Mouse (Mus musculus) liver, embryonic 15.5 days (tissue): ENCODE results near the gene Wif1. TPM values are rescaled to one million over a fixed set of nuclear protein-coding genes. Genes with fewer than 3 reads are reported as not detected.

Experiments used
- ATAC-seq: fragments of 200-750 bp; cut with Nextera tagmentation; 2 replicates; pipeline ENCODE4 v1.8.0; 2017; ENCODE audit warnings: moderate number of reproducible peaks, mild to moderate bottlenecking, moderate library complexity; ENCODE audit not compliant: insufficient read depth
- H3K27ac ChIP-seq: fragments of 300-500 bp; sonication (generic); replicated peaks from 2 replicates; pipeline ENCODE4 v1.5.1; 2015; ENCODE audit warnings: mild to moderate bottlenecking, inconsistent platforms
- H3K27me3 ChIP-seq: fragments of 300-500 bp; sonication (generic); 2 replicates; pipeline ENCODE4 v1.6.1; 2015; ENCODE audit warnings: mild to moderate bottlenecking, inconsistent platforms
- H3K36me3 ChIP-seq: fragments of 300-500 bp; sonication (generic); replicated peaks from 2 replicates; pipeline ENCODE4 v1.6.1; 2015; ENCODE audit warnings: moderate library complexity, mild to moderate bottlenecking, inconsistent platforms
- H3K4me1 ChIP-seq: fragments of 300-500 bp; sonication (generic); replicated peaks from 2 replicates; pipeline ENCODE4 v1.6.1; 2015; ENCODE audit warnings: inconsistent platforms
- H3K4me2 ChIP-seq: fragments of 300-500 bp; sonication (generic); 2 replicates; pipeline ENCODE4 v1.6.1; 2015; ENCODE audit warnings: moderate library complexity, mild to moderate bottlenecking, inconsistent platforms
- H3K4me3 ChIP-seq: fragments of 300-500 bp; sonication (generic); replicated peaks from 2 replicates; pipeline ENCODE4 v1.5.1; 2015; ENCODE audit warnings: mild to moderate bottlenecking, inconsistent platforms
- H3K9ac ChIP-seq: fragments of 300-500 bp; sonication (generic); 2 replicates; pipeline ENCODE4 v1.6.1; 2015; ENCODE audit warnings: moderate library complexity, mild to moderate bottlenecking, inconsistent platforms
- H3K9me3 ChIP-seq: fragments of 300-500 bp; sonication (generic); replicated peaks from 2 replicates; pipeline ENCODE4 v1.6.1; 2016; ENCODE audit warnings: inconsistent platforms
- WGBS: fragments of 180-500 bp; shearing (Covaris S2); methylation state at CpG from one replicate; pipeline ENCODE4 v1.1.7; 2015; ENCODE audit warnings: mixed read lengths; ENCODE audit not compliant: insufficient replicate concordance; 5-methylcytosine and 5-hydroxymethylcytosine counted together
- polyA plus RNA-seq: library from polyadenylated mRNA; unstranded; fragments of >200 nt; fragmentation: Nextera tagmentation; extraction: Ambion mirVana; gene quantifications from 2 replicates; pipeline ENCODE4 v1.2.1, GENCODE M21; 2015

Wif1 gene
- polyA plus RNA-seq: 1.1 and 1.4 TPM in 2 replicates

GRCm38 (mm10) chr10:121033826-121034568, at the start of gene Wif1:
Gene Wif1, plus strand, starts transcription at chr10:121033960.
- peaks cover 11% of the 10 kb centered on the region for H3K4me1 ChIP-seq
- H3K27ac ChIP-seq: no peak within 1 kb of the TSS
- no peak within 1 kb of the TSS for H3K9ac ChIP-seq
- no peaks in the 10 kb centered on the region for H3K9me3 ChIP-seq
- H3K36me3 ChIP-seq: no peaks in the 10 kb centered on the region
- ATAC-seq: peak; percentile 83
- peaks cover 43% of the 10 kb centered on the region for H3K27me3 ChIP-seq
- peak within 1 kb of the TSS; percentile 74 for H3K4me2 ChIP-seq
- H3K4me3 ChIP-seq: peak within 1 kb of the TSS; percentile 56
- 2% methylated on average over 49 of the region's 49 CpGs for WGBS

GRCm38 (mm10) chr10:121002135-121002534, 31.6 kb upstream of the Wif1 start:
- H3K4me3 ChIP-seq: no peak overlapping the region
- H3K4me1 ChIP-seq: no peaks in the 10 kb centered on the region
- H3K27me3 ChIP-seq: no peaks in the 10 kb centered on the region
- H3K27ac ChIP-seq: no peak overlapping the region
- no peaks in the 10 kb centered on the region for H3K36me3 ChIP-seq
- no peaks in the 10 kb centered on the region for H3K9me3 ChIP-seq
- no peak for ATAC-seq
- 66% methylated on average over 2 of the region's 2 CpGs for WGBS
- no peak overlapping the region for H3K4me2 ChIP-seq
- no peak overlapping the region for H3K9ac ChIP-seq

- WGBS: 72% methylated on average over 4 of the region's 4 CpGs
- Histone ChIP-seq H3K9ac (no peak overlapping the region), H3K4me3 (no peak overlapping the region), H3K27me3 (no peaks in the 10 kb centered on the region), H3K36me3 (no peaks in the 10 kb centered on the region), H3K4me2 (no peak overlapping the region), H3K4me1 (no peaks in the 10 kb centered on the region), H3K9me3 (no peaks in the 10 kb centered on the region), H3K27ac (no peak overlapping the region)
- ATAC-seq: no peak
These were observed 22.3 kb upstream of the Wif1 start for GRCm38 (mm10) chr10:121011496-121011895.

GRCm38 (mm10) chr10:121016291-121016690, 17.5 kb upstream of the Wif1 start:
- no peak overlapping the region for H3K4me3 ChIP-seq
- no peaks in the 10 kb centered on the region for H3K4me1 ChIP-seq
- 64% methylated on average over 8 of the region's 8 CpGs for WGBS
- no peak overlapping the region for H3K4me2 ChIP-seq
- H3K9ac ChIP-seq: no peak overlapping the region
- no peaks in the 10 kb centered on the region for H3K36me3 ChIP-seq
- H3K27me3 ChIP-seq: no peaks in the 10 kb centered on the region
- ATAC-seq: no peak
- no peaks in the 10 kb centered on the region for H3K9me3 ChIP-seq
- H3K27ac ChIP-seq: no peak overlapping the region

- H3K4me2 ChIP-seq: no peak overlapping the region
- H3K9ac ChIP-seq: no peak overlapping the region
- no peaks in the 10 kb centered on the region for H3K36me3 ChIP-seq
- WGBS: 33% methylated on average over 18 of the region's 18 CpGs
- no peaks in the 10 kb centered on the region for H3K27me3 ChIP-seq
- no peaks in the 10 kb centered on the region for H3K9me3 ChIP-seq
- no peaks in the 10 kb centered on the region for H3K4me1 ChIP-seq
- H3K27ac ChIP-seq: no peak overlapping the region
- ATAC-seq: no peak
- no peak overlapping the region for H3K4me3 ChIP-seq
These were observed 16.9 kb upstream of the Wif1 start for GRCm38 (mm10) chr10:121016711-121017503.

- Histone ChIP-seq H3K9ac (no peak overlapping the region), H3K4me3 (no peak overlapping the region), H3K4me2 (no peak overlapping the region), H3K36me3 (no peaks in the 10 kb centered on the region), H3K4me1 (no peaks in the 10 kb centered on the region), H3K27me3 (no peaks in the 10 kb centered on the region), H3K9me3 (no peaks in the 10 kb centered on the region), H3K27ac (no peak overlapping the region)
- WGBS: 63% methylated on average over 5 of the region's 5 CpGs
- ATAC-seq: no peak
These were observed 10.8 kb upstream of the Wif1 start for GRCm38 (mm10) chr10:121022951-121023350.

GRCm38 (mm10) chr10:121031802-121032201, 2.0 kb upstream of the Wif1 start:
- H3K9ac ChIP-seq: no peak overlapping the region
- 7% methylated on average over 7 of the region's 7 CpGs for WGBS
- ATAC-seq: no peak

GRCm38 (mm10) chr10:121033128-121033791, 500 bp upstream of the Wif1 start:
- no peaks in the 10 kb centered on the region for H3K36me3 ChIP-seq
- H3K9ac ChIP-seq: no peak overlapping the region
- peak overlapping the region; percentile 56 for H3K4me3 ChIP-seq
- H3K4me2 ChIP-seq: peak overlapping the region; percentile 74
- H3K27me3 ChIP-seq: peaks cover 43% of the 10 kb centered on the region
- no peaks in the 10 kb centered on the region for H3K9me3 ChIP-seq
- peak; percentile 75 for ATAC-seq
- H3K4me1 ChIP-seq: peaks cover 11% of the 10 kb centered on the region
- H3K27ac ChIP-seq: no peak overlapping the region
- 1% methylated on average over 25 of the region's 25 CpGs for WGBS

More at GRCm38 (mm10) chr10:121031802-121032201, 2.0 kb upstream of the Wif1 start:
- Histone ChIP-seq H3K4me3 (no peak overlapping the region), H3K36me3 (no peaks in the 10 kb centered on the region), H3K4me2 (no peak overlapping the region), H3K27ac (no peak overlapping the region), H3K9me3 (no peaks in the 10 kb centered on the region), H3K27me3 (peaks cover 41% of the 10 kb centered on the region), H3K4me1 (peaks cover 11% of the 10 kb centered on the region)

- 12% methylated on average over 5 of the region's 5 CpGs for WGBS
- peak overlapping the region; percentile 56; the same call in 1 of the 2 replicates for H3K4me3 ChIP-seq
- peaks cover 43% of the 10 kb centered on the region for H3K27me3 ChIP-seq
- ATAC-seq: no peak
- H3K4me1 ChIP-seq: peaks cover 11% of the 10 kb centered on the region
- no peak overlapping the region for H3K9ac ChIP-seq
- H3K36me3 ChIP-seq: no peaks in the 10 kb centered on the region
- H3K4me2 ChIP-seq: peak overlapping the region; percentile 74
- no peaks in the 10 kb centered on the region for H3K9me3 ChIP-seq
- H3K27ac ChIP-seq: no peak overlapping the region
These were observed 798 bp downstream of the Wif1 start for GRCm38 (mm10) chr10:121034569-121034947.

- no peak for ATAC-seq
- 64% methylated on average over 4 of the region's 4 CpGs for WGBS
- no peak overlapping the region for H3K4me2 ChIP-seq
These were observed 5.0 kb downstream of the Wif1 start for GRCm38 (mm10) chr10:121038556-121039284.

More at GRCm38 (mm10) chr10:121038556-121039284, 5.0 kb downstream of the Wif1 start:
- no peaks in the 10 kb centered on the region for H3K36me3 ChIP-seq
- peaks cover 25% of the 10 kb centered on the region for H3K27me3 ChIP-seq
- no peaks in the 10 kb centered on the region for H3K9me3 ChIP-seq
- peaks cover 8% of the 10 kb centered on the region for H3K4me1 ChIP-seq
- no peak overlapping the region for H3K9ac ChIP-seq
- no peak overlapping the region for H3K27ac ChIP-seq
- H3K4me3 ChIP-seq: no peak overlapping the region
